Mouse (Mus musculus) forebrain, embryonic 10.5 days (tissue): ENCODE measurements at regions not wholly inside any gene's neighbourhood (a gene's known extent, or its start where the extent isn't known, plus 50 kb on each side); places are given as distances from the start of the nearest gene placed in this dataset.

ENCODE experiments used
- DNase-seq: peaks from one replicate; pipeline ENCODE4 v3.0.0-alpha.2; 2017; ENCODE audit warnings: low spot score; ENCODE audit errors: extremely low spot score
- H3K27ac ChIP-seq: fragments of 300-500 bp; sonication (generic); 2 replicates; pipeline ENCODE4 v1.5.1; 2016; ENCODE audit warnings: mild to moderate bottlenecking
- H3K27me3 ChIP-seq: fragments of 300-500 bp; sonication (generic); 2 replicates; pipeline ENCODE4 v1.6.1; 2016; ENCODE audit warnings: mild to moderate bottlenecking; ENCODE audit not compliant: poor library complexity, severe bottlenecking
- H3K36me3 ChIP-seq: fragments of 300-500 bp; sonication (generic); replicated peaks from 2 replicates; pipeline ENCODE4 v1.6.1; 2016; ENCODE audit warnings: mild to moderate bottlenecking, moderate library complexity
- H3K4me1 ChIP-seq: fragments of 300-500 bp; sonication (generic); 2 replicates; pipeline ENCODE4 v1.6.1; 2016
- H3K4me3 ChIP-seq: fragments of 300-500 bp; sonication (generic); 2 replicates; pipeline ENCODE4 v1.5.1; 2016; ENCODE audit warnings: mild to moderate bottlenecking, moderate library complexity
- H3K9me3 ChIP-seq: fragments of 300-500 bp; sonication (generic); 2 replicates; pipeline ENCODE4 v1.6.1; 2016; ENCODE audit warnings: mild to moderate bottlenecking, moderate library complexity
- WGBS: fragments of 180-500 bp; shearing (Covaris S2); methylation state at CpG from one replicate; pipeline ENCODE4 v1.1.7; 2016; 5-methylcytosine and 5-hydroxymethylcytosine counted together

DNA sequence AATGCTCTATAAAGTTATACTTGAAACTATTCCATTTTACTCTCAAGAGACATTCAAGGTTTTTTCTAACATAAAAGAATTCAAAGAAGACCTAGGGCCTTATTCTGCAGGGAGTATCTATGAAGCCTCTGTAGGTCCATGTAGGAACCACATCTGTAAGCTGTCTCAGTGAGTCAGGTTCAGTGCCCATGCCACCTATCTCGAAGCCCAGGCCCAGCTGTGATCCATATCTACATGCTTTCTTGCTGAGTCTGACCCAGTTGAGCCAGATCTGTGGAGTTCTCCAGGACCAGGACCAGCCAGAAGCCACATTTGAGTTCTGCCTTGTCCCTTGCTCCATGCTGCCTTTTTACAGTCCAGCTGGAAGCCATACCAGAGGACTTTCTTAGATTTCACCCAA lies 142.2 kb upstream of the Bmp4 start:
- no peak for DNase-seq
- H3K36me3 ChIP-seq = no peaks in the 10 kb centered on the region
- no peaks in the 10 kb centered on the region for H3K4me1 ChIP-seq
- no peak overlapping the region for H3K27ac ChIP-seq
- H3K9me3 ChIP-seq = no peaks in the 10 kb centered on the region
- WGBS = 82% methylated on average over 1 of the region's 1 CpGs
- H3K4me3 ChIP-seq = no peak overlapping the region
- no peaks in the 10 kb centered on the region for H3K27me3 ChIP-seq

DNA sequence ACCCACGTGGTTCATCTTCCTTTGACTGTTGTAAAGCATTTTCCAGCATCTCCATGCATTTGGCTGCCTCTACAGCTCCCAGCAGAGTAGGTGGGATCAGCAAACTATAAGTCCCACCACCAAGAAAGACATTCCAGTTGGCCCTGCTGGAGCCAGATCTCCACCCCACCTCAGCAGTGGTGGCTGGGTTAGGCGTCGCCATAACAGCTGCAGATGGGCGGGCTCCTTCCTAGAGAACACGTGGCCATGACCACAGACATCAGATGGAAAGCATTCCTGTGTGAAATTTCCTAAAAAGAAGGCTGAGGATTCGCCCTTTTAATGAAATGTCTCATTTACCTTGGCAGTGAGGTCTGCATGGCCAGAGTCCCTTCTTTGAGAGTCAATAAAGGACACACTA lies 140.0 kb upstream of the Bmp4 start:
- WGBS = 84% methylated on average over 6 of the region's 6 CpGs
- DNase-seq = no peak

DNA sequence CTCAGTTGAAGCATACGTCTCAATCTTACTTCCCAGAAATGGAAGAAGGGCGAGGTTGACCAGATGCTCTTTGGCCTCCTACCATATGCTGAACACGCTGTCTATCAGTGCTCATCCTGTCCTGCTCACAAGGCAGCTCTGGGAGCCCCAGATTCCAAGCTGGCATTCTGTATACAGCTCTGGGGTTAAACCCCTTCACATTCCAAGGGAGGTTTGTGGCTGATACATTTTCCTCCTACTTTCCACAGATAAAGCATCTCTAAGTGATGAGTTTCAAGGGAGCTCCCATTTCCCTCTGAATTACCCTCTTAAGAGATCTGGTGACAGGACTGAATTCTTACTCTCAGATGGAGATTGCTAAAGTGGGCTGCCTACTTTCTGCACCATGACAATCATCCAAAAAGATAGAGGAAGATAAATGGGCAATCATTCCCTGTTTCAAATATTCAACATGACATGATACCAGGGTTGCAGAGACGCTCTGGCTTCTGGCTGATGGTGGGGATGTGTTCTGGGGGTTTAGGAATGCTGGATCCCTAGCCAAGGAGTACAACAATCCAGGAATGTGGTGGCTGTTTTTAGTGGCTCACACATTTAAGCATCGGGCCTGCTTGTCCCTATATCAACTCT lies 138.7 kb upstream of the Bmp4 start:
- H3K4me1 ChIP-seq = no peaks in the 10 kb centered on the region
- H3K27ac ChIP-seq = no peak overlapping the region
- no peaks in the 10 kb centered on the region for H3K9me3 ChIP-seq
- H3K4me3 ChIP-seq = no peak overlapping the region
- H3K36me3 ChIP-seq = no peaks in the 10 kb centered on the region
- no peaks in the 10 kb centered on the region for H3K27me3 ChIP-seq
- no peak for DNase-seq
- 89% methylated on average over 5 of the region's 5 CpGs for WGBS

More for the DNA sequence above, 140.0 kb upstream of the Bmp4 start:
- Histone ChIP-seq H3K27ac (no peak overlapping the region), H3K36me3 (no peaks in the 10 kb centered on the region), H3K9me3 (no peaks in the 10 kb centered on the region), H3K4me3 (no peak overlapping the region), H3K4me1 (no peaks in the 10 kb centered on the region), H3K27me3 (no peaks in the 10 kb centered on the region)

DNA sequence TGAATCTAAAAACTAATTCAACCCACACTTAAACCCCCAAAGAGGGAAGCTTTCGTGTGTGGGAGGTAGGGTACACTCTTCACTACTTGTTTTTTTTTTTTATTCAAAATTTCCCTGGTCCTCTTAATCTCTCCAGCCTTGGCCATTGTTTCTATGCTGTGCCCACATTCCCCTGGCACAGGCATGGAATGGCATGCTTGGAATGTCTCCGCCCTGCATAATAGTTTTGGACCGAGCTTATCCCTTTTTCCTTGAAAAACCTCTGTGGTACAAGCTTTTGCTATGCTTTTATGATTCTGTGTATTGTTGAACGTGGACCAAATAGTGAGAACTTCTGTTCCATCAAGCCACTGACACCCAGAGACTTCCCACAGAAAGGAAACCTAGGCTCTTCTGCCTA lies 126.8 kb upstream of the Bmp4 start:
- H3K27ac ChIP-seq = no peak overlapping the region
- no peak overlapping the region for H3K4me3 ChIP-seq
- no peak for DNase-seq
- H3K9me3 ChIP-seq = no peaks in the 10 kb centered on the region
- WGBS = 84% methylated on average over 4 of the region's 4 CpGs
- H3K36me3 ChIP-seq = no peaks in the 10 kb centered on the region
- H3K27me3 ChIP-seq = no peaks in the 10 kb centered on the region
- H3K4me1 ChIP-seq = no peaks in the 10 kb centered on the region

DNA sequence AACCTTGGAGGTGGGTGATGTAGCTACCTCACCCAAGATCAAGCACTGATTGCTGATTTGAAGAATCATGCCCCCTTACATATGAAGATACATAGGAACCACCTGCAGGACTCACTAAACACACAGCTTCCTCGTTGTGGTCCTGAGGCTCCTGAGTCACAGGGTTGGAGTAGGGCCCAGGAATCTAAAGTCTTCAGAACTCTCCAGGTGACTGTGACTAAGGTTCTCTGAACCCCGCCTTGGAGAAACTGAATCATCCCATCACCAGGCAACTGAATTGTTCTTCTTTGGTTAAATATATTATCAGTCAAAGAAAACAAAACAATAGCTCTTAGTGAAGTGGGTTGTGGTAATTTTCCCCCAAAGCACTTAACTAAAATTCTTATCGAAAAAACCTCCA lies 125.8 kb upstream of the Bmp4 start:
- no peaks in the 10 kb centered on the region for H3K36me3 ChIP-seq
- H3K27me3 ChIP-seq = no peaks in the 10 kb centered on the region
- H3K9me3 ChIP-seq = no peaks in the 10 kb centered on the region
- no peaks in the 10 kb centered on the region for H3K4me1 ChIP-seq
- 90% methylated on average over 3 of the region's 3 CpGs for WGBS
- no peak overlapping the region for H3K27ac ChIP-seq
- DNase-seq = no peak
- no peak overlapping the region for H3K4me3 ChIP-seq

DNA sequence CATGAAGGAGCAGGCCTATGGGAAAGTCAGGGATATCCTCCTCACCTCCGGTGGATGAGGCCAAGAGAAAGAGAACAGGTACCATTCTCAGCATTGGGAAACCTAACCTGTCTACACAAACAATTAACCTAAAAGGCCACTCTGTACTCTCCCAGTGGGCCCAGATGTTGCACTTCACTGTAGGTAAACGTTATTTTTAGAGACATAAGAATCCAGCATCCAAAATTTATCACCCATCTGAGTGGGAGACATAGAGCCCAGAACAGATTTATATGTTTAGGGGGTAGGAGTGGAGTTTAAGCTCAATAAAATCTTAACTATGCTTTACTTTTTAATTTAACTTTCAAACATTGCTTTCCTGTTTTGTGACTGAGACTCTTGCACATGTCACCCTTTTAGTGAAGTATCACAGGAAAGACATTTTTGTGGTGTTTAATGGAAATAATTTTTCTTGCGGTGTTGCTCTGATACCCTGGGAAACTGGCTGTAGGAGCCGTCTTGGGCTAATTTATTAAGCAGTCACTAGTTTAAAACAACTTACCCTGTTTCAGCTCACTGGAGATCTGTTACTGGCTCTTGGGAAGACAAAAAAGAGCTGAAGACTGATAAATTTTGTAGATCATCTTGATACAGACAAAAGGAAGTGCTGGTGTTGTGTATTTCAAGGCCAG lies 123.9 kb upstream of the Bmp4 start:
- H3K27me3 ChIP-seq = no peaks in the 10 kb centered on the region
- H3K27ac ChIP-seq = no peak overlapping the region
- no peak for DNase-seq
- no peaks in the 10 kb centered on the region for H3K9me3 ChIP-seq
- H3K4me1 ChIP-seq = no peaks in the 10 kb centered on the region
- H3K36me3 ChIP-seq = no peaks in the 10 kb centered on the region
- no peak overlapping the region for H3K4me3 ChIP-seq
- WGBS = 87% methylated on average over 4 of the region's 4 CpGs

DNA sequence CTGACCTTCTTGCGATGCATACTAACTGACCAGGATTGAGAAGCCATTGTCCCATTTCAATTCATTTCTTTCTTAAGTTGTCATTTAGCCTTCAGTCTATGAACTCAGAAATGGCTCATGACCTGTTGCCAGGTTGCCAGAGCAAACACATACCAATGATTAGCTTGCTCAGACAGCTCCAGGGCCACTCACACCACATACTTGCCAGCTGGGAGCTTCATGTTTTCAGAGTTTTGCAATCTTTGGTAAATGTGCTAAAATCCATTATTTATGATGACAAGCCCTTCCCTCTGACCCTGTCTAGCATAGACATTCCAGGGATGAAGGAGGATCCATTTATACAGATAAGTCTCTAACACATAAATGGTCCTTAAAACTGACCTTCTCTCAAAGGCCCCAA lies 121.6 kb upstream of the Bmp4 start:
- H3K4me3 ChIP-seq = no peak overlapping the region
- 94% methylated on average over 1 of the region's 1 CpGs for WGBS

DNA sequence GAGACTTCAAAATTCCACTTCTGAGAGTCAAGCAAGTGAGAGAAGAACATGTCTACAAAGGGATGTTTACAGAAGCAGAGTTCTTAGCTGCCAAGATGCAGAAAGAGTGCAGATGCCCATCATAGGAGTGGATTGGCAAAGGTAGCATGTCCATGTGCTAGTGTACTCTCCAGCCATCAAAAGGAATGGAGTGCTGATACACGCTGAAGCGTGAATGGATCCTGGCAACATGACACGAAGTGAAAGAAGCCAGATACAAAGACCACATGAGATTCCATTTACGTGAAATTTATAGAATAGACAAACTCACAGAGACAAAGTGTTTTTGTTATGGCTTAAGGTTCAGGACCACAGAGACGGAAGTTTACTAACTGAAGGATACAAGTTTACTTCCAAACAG lies 118.4 kb upstream of the Bmp4 start:
- Histone ChIP-seq H3K9me3 (peaks cover 2% of the 10 kb centered on the region; the same call in 1 of the 2 replicates), H3K27ac (no peak overlapping the region), H3K4me3 (no peak overlapping the region), H3K36me3 (no peaks in the 10 kb centered on the region), H3K4me1 (no peaks in the 10 kb centered on the region), H3K27me3 (no peaks in the 10 kb centered on the region)
- DNase-seq = no peak
- 87% methylated on average over 5 of the region's 5 CpGs for WGBS

More for the DNA sequence above, 121.6 kb upstream of the Bmp4 start:
- DNase-seq = no peak
- H3K36me3 ChIP-seq = no peaks in the 10 kb centered on the region
- H3K9me3 ChIP-seq = no peaks in the 10 kb centered on the region
- H3K4me1 ChIP-seq = no peaks in the 10 kb centered on the region
- no peak overlapping the region for H3K27ac ChIP-seq
- no peaks in the 10 kb centered on the region for H3K27me3 ChIP-seq

DNA sequence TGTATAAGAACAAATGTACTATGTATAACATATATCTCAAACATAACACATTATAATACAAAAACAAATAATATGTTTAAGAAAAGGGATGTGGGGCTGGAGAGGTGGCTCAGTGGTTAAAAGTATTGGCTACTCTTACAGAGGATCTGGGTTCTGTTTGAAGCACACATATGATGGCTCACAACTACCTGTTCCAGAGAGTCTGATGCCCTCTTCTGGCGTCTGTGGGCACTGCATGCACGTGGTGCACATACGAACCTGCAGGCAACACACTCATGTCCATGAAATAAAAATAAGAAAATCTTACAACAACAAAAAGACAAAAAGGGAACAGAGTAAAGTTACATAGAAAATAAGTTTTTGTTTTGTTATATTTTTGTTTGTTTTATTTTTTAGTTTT lies 114.8 kb upstream of the Bmp4 start:
- Histone ChIP-seq H3K27ac (no peak overlapping the region), H3K9me3 (peaks cover 2% of the 10 kb centered on the region; the same call in 1 of the 2 replicates), H3K4me3 (no peak overlapping the region), H3K36me3 (no peaks in the 10 kb centered on the region), H3K4me1 (no peaks in the 10 kb centered on the region), H3K27me3 (no peaks in the 10 kb centered on the region)
- DNase-seq = no peak
- WGBS = 84% methylated on average over 3 of the region's 3 CpGs

DNA sequence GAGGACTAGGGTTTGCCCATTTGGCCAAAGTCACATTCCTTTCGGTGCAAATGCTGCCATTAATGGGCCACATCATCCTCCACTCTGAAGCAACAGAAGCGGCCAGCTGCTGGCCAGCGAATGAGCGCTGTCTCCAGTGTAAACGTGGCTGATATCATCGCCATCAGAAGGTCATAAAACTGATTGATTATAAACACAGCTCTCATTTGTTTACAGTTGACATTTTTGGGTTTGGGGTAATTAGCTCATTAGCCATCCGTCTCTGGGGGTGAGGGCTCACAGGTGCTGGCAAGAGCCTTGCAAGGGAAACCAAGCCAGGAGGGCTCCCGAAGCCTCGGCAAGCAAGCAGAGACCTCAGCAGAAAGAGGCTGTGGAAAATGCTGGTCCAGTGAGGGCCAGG lies 101.1 kb upstream of the Bmp4 start:
- no peak for DNase-seq
- WGBS = 88% methylated on average over 9 of the region's 9 CpGs
- no peak overlapping the region for H3K27ac ChIP-seq
- H3K36me3 ChIP-seq = no peaks in the 10 kb centered on the region
- no peaks in the 10 kb centered on the region; the same call in 1 of the 2 replicates for H3K4me1 ChIP-seq
- no peaks in the 10 kb centered on the region for H3K27me3 ChIP-seq
- no peaks in the 10 kb centered on the region for H3K9me3 ChIP-seq
- no peak overlapping the region for H3K4me3 ChIP-seq

DNA sequence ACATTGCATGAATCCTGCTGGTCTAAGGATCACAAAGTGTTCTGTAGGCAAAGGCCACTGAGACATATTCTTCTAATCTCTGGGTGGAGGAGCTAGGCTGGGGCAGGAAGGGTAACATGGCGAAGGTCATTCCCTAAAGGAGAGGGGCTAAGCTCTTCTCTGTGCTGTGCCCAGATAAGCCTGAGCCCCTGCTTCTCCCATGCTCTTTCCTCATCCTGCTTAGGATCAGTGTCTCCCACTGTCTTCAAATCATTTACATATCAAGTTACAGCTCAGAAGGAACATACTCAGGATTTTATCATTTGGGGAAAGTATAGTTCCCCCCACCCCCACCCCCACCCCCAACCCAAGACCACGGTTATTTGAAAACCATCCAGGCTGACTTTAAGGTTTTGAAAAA lies 100.7 kb upstream of the Bmp4 start:
- Histone ChIP-seq H3K4me1 (no peaks in the 10 kb centered on the region; the same call in 1 of the 2 replicates), H3K27ac (no peak overlapping the region), H3K36me3 (no peaks in the 10 kb centered on the region), H3K9me3 (no peaks in the 10 kb centered on the region), H3K27me3 (no peaks in the 10 kb centered on the region), H3K4me3 (no peak overlapping the region)
- 93% methylated on average over 2 of the region's 2 CpGs for WGBS
- DNase-seq = no peak

DNA sequence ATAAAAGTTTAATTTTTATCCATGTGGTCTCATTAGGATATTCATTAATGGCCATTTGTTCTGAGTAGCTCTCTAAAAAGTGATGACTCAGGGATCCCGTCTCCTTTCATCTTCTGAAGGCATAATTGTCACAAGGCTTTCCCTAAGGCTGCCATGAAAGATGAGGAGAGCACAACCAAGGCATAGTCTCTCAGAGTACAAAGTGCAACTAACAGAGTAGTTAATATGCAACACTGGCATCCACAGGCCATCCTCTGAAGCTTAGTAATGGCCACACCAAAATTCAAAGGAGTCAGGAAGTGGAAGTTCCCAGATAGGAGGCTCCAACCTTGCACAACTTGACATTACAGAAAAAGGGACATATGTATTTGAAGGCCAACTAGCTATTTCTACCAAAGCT lies 97.1 kb upstream of the Bmp4 start:
- Histone ChIP-seq H3K36me3 (no peaks in the 10 kb centered on the region), H3K9me3 (no peaks in the 10 kb centered on the region), H3K27me3 (no peaks in the 10 kb centered on the region), H3K27ac (no peak overlapping the region), H3K4me1 (no peaks in the 10 kb centered on the region), H3K4me3 (no peak overlapping the region)
- WGBS = 83% methylated on average over 1 of the region's 1 CpGs
- DNase-seq = no peak

DNA sequence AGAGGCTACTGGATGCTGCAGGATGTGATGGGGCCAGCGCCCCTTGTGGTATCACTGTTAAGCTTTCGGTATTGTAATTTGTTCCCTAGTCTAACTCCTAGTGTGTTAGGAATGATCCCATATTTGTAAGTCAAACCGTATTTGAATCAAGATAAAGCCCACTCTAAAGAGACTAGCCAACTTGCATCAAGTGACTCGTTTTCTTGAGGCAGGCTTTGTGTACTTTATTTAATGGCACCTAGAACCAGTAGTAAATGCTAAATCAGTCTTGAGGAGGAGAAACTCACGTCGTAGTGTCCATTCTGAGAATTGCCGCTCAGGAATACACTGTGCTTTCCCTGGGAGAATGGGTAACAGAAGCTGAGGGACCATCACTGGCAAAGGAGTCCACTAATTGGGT lies 89.9 kb upstream of the Bmp4 start:
- no peaks in the 10 kb centered on the region for H3K36me3 ChIP-seq
- DNase-seq = no peak
- H3K27ac ChIP-seq = no peak overlapping the region
- 89% methylated on average over 7 of the region's 7 CpGs for WGBS
- no peaks in the 10 kb centered on the region for H3K27me3 ChIP-seq
- H3K4me1 ChIP-seq = no peaks in the 10 kb centered on the region
- H3K9me3 ChIP-seq = no peaks in the 10 kb centered on the region
- H3K4me3 ChIP-seq = no peak overlapping the region
